Mouse (Mus musculus): ENCODE data around the gene Slc25a47. TPM values are rescaled to one million over a fixed set of nuclear protein-coding genes. Genes with fewer than 3 reads are reported as not detected.
A peak's percentile ranks its signal among the peaks of the same experiment; 100 is the strongest.

Slc25a47 gene
- polyA plus RNA-seq, 1 experiment from 2014 or later, result 15.6 TPM

MicroRNA genes within 50 kb of the gene (microRNA counts, 519-probe panel; counts per million panel counts)
- microRNA mmu-miR-345-3p (684 counts per million, percentile 72 among the panel's probes with 10 or more counts), microRNA mmu-miR-345-5p (684 counts per million, percentile 72 among the panel's probes with 10 or more counts)

Small RNA genes within 50 kb of the gene (microRNA-seq; reads per million reads assigned to microRNA genes)
- gene Mir345, result 150 reads per million, percentile 54 among the genes with 10 or more reads in this experiment

Other genes with a start within 250 kb of the Slc25a47 start
- 1.3 and 1.8 TPM in 2 replicates for gene Degs2, start 133.7 kb upstream of the Slc25a47 start, polyA plus RNA-seq (2016; fragmentation: Nextera tagmentation; extraction: Ambion mirVana)
- gene Yy1, start 43.1 kb upstream of the Slc25a47 start, polyA plus RNA-seq (2016; fragmentation: Nextera tagmentation; extraction: Ambion mirVana), result 16.9 and 19.0 TPM in 2 replicates
- gene Slc25a29, start 163 bp upstream of the Slc25a47 start, polyA plus RNA-seq (2016; fragmentation: Nextera tagmentation; extraction: Ambion mirVana), result 12.8 and 13.8 TPM in 2 replicates
- 11.8 and 12.3 TPM in 2 replicates for gene Wdr25, start 57.6 kb downstream of the Slc25a47 start, polyA plus RNA-seq (2016; fragmentation: Nextera tagmentation; extraction: Ambion mirVana)
- 138 and 157 TPM in 2 replicates for gene Wars, start 58.1 kb downstream of the Slc25a47 start, polyA plus RNA-seq (2016; fragmentation: Nextera tagmentation; extraction: Ambion mirVana)
- gene Begain, start 232.2 kb downstream of the Slc25a47 start, polyA plus RNA-seq (2016; fragmentation: Nextera tagmentation; extraction: Ambion mirVana), result 2.3 and 2.5 TPM in 2 replicates